Mouse (Mus musculus): ENCODE measurements around the gene Syngr3.

DNA sequence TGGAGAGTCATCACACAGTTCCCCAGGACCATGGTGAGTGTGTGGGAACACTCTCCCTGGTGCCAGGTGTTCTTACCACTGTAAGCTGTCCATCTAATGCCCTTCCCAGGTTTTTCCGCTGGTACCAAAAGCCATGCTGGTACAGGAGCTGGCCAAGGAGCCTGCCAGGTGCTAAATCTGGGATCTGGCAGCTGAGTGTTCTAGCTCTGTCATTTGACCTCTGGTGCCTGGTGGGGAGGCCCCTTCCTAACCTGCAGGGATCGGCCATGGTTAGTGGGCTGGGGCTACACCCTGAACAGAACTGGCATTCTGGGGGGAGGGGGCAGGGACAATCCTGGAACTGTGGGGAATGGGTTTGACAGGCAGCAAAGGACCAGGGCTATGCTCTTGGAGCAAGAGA lies 37.9 kb upstream of the Syngr3 start, which contains the start of gene Rpl3l:
- TF ChIP-seq POLR2A (IDR thresholded peaks at IDR 0.05; ENCODE audit: borderline replicate concordance, control insufficient read depth, low read depth, low read length) (no peak), CTCF (IDR thresholded peaks at IDR 0.05; ENCODE audit: control insufficient read depth, insufficient read depth, low read length) (no peak)
